Mouse (Mus musculus): ENCODE results near the gene Pum1. TPM values are rescaled to one million over a fixed set of nuclear protein-coding genes. Genes with fewer than 3 reads are reported as not detected.
"Not testable (repeated sequence)": the region's sequence is repeated elsewhere in the genome, so short reads cannot be mapped to it uniquely, and the experiment has no call there.

Pum1 gene
- polyA plus RNA-seq, 1 experiment from 2014 or later, result 31.7 TPM

DNA sequence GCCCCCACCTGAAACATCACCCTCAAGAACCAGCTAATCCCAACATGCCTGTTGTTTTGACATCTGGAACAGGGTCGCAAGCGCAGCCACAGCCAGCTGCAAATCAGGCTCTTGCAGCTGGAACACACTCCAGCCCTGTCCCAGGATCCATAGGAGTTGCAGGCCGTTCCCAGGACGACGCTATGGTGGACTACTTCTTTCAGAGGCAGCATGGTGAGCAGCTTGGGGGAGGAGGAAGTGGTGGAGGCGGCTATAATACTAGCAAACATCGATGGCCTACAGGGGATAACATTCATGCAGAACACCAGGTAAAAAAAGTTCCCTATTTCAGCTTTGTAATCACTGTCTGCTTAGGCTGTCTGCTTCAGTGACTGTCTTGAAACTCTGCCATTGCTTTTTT, 5.9 kb downstream of the Pum1 start:
- Histone ChIP-seq H3K9ac (peak overlapping the region; percentile 17; the same call in 1 of the 2 replicates), H3K27me3 (no peaks in the 10 kb centered on the region), H3K4me1 (replicated peaks) (peaks cover 62% of the 10 kb centered on the region), H3K9me3 (replicated peaks) (no peaks in the 10 kb centered on the region), H3K4me2 (peak overlapping the region; percentile 36), H3K27ac (replicated peaks) (peak overlapping the region; percentile 54; the same call in 1 of the 2 replicates), H3K36me3 (replicated peaks) (peaks cover 56% of the 10 kb centered on the region), H3K4me3 (replicated peaks) (no peak overlapping the region)
- no peak for ATAC-seq (ENCODE audit: insufficient read depth)
- WGBS (ENCODE audit: insufficient replicate concordance), result 67% methylated on average over 7 of the region's 7 CpGs

DNA sequence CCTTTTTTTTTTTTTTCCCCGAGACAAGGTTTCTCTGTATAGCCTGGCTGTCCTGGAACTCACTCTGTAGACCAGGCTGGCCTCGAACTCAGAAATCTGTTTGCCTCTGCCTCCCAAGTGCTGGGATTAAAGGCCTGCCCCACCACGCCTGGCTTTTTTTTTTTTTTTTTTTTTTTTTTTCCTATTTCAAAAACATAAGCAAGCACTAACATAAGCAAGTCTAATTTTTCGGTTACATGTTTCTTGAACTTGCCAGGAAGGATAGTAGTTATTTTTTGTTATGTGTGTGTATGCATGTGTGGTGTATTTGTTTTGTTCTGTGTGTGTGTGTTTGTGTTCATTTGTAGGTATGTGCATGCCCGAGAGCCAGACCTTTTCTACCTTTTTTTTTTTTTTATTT, 6.9 kb downstream of the Pum1 start:
- Histone ChIP-seq H3K4me1 (replicated peaks) (peaks cover 58% of the 10 kb centered on the region), H3K36me3 (replicated peaks) (peaks cover 66% of the 10 kb centered on the region)
- ATAC-seq (ENCODE audit: insufficient read depth); H3K27me3 ChIP-seq; H3K4me3 ChIP-seq (replicated peaks); H3K9ac ChIP-seq; H3K27ac ChIP-seq (replicated peaks); H3K9me3 ChIP-seq (replicated peaks); H3K4me2 ChIP-seq: not testable (repeated sequence)
- WGBS (ENCODE audit: insufficient replicate concordance), result 70% methylated on average over 5 of the region's 5 CpGs

DNA sequence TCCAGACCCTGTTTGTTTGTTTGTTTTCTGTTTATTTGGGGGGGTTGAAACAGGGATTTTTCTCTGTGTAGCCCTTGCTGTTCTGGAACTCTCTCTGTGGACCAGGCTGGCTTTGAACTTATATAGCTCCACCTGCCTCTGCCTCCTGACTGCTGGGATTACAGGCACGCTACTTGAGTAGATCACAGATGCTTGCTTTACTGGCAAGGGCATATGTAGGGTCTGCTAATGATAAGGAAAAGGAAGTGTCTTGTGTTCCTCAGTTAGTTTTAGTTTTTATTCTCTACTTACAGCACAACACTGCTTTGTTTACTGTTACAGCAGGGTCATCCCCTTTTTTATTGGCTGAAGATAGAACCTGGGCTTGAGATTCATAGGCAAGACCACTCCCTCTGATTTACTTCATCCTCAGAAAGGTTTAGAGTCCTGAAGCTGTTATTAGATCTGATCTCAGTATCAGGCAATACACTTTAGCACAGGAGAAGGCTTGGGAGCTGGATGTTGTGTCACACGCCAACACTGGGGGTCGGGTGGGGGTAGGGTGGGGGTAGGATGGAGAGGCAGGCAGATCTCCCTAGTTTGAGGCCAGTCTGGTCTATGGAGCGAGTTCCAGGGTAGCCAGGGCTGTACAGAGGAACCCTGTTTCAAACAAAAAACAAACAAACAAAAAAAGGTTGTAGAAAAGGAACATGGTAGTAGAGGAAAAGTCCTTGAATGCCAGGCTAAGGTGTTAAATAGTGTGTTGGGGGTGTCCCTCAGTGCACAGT, 8.1 kb downstream of the Pum1 start:
- 82% methylated on average over 4 of the region's 4 CpGs for WGBS (ENCODE audit: insufficient replicate concordance)
- Histone ChIP-seq H3K4me2 (no peak overlapping the region), H3K9me3 (replicated peaks) (no peaks in the 10 kb centered on the region), H3K36me3 (replicated peaks) (peaks cover 78% of the 10 kb centered on the region), H3K4me3 (replicated peaks) (no peak overlapping the region), H3K27ac (replicated peaks) (no peak overlapping the region), H3K4me1 (replicated peaks) (peaks cover 55% of the 10 kb centered on the region), H3K27me3 (no peaks in the 10 kb centered on the region), H3K9ac (no peak overlapping the region)
- ATAC-seq (ENCODE audit: insufficient read depth), result no peak

DNA sequence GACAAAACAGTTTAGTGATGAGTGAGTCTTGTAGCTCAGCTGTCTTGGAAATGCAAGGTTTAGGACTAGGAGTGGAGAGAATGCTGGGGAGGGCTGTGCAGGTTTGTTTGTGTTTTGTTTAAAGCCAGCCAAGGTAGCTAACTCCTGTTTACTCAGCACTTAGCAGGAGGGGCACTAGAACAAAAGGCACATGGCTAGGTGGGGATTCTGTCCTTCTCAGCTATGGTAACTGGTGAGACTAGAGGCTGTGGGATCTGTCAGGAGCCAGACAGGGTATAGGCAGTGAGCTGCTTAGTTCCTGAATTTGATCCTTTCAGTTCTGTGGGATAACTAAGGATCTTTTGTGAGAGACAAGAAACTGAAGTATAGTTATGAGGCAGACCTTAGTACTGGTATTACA, 9.0 kb downstream of the Pum1 start:
- no peak overlapping the region for H3K4me2 ChIP-seq
- H3K4me1 ChIP-seq (replicated peaks), result peaks cover 56% of the 10 kb centered on the region
- no peaks in the 10 kb centered on the region for H3K27me3 ChIP-seq
- H3K9me3 ChIP-seq (replicated peaks), result no peaks in the 10 kb centered on the region
- 0 out of 2 replicates have a peak overlapping the region, but pooled peaks have one; percentile 16 for H3K27ac ChIP-seq (replicated peaks)
- no peak for ATAC-seq (ENCODE audit: insufficient read depth)
- no peak overlapping the region for H3K9ac ChIP-seq
- no peak overlapping the region for H3K4me3 ChIP-seq (replicated peaks)
- H3K36me3 ChIP-seq (replicated peaks), result peaks cover 77% of the 10 kb centered on the region

DNA sequence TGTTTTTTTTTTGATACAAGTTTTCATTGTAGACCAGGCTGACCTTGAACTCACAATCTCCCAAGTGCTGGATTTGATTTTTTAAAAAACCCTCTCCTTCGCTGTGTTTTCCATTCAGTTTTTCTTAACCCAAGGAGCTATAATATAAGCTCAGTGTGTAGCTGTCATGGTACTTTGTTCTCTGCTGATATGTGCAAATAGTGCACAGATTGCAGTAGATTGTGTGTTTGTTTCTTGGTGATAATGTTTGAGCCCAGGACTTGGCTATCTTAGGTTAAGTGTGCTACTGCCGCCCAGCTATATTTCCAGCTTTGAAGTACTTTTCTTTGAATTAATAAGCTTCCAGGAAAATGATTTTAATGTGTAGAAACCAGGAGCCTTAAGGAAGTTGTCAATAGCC, 13.6 kb downstream of the Pum1 start:
- H3K36me3 ChIP-seq (replicated peaks), result peaks cover 87% of the 10 kb centered on the region

DNA sequence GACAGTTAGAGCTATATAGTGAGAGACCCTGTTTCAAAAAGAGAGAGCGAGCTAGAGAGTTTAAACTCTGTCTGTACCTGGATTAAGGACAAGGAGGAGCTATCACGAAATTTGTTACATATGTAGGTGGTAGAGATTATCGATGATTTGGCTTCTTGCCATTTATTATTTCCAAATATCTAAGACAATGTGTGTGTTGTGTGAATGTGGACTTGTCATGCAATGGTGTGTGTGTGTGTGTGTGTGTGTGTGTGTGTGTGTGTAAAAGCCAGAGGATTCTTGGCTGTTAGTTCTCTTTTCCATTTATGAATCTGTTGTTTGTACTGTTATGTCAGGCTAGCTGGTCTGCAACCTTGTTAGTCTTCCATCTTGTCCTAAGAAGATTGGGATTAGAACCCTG, 15.0 kb downstream of the Pum1 start:
- Histone ChIP-seq H3K9ac (no peak overlapping the region), H3K36me3 (replicated peaks) (peaks cover 86% of the 10 kb centered on the region), H3K27ac (replicated peaks) (no peak overlapping the region), H3K4me3 (replicated peaks) (no peak overlapping the region), H3K9me3 (replicated peaks) (no peaks in the 10 kb centered on the region), H3K27me3 (no peaks in the 10 kb centered on the region), H3K4me2 (no peak overlapping the region), H3K4me1 (replicated peaks) (peaks cover 25% of the 10 kb centered on the region)
- WGBS (ENCODE audit: insufficient replicate concordance), result 94% methylated on average over 3 of the region's 3 CpGs
- ATAC-seq (ENCODE audit: insufficient read depth), result no peak

More for the DNA sequence above, 13.6 kb downstream of the Pum1 start:
- H3K4me3 ChIP-seq (replicated peaks), result no peak overlapping the region
- no peaks in the 10 kb centered on the region for H3K9me3 ChIP-seq (replicated peaks)
- ATAC-seq (ENCODE audit: insufficient read depth), result 0 out of 2 replicates have a peak, but pooled peaks have one; percentile 41
- no peaks in the 10 kb centered on the region for H3K27me3 ChIP-seq
- no peak overlapping the region for H3K9ac ChIP-seq
- WGBS (ENCODE audit: insufficient replicate concordance), result 34% methylated on average over 2 of the region's 2 CpGs
- H3K27ac ChIP-seq (replicated peaks), result no peak overlapping the region
- peaks cover 31% of the 10 kb centered on the region for H3K4me1 ChIP-seq (replicated peaks)
- H3K4me2 ChIP-seq, result no peak overlapping the region

DNA sequence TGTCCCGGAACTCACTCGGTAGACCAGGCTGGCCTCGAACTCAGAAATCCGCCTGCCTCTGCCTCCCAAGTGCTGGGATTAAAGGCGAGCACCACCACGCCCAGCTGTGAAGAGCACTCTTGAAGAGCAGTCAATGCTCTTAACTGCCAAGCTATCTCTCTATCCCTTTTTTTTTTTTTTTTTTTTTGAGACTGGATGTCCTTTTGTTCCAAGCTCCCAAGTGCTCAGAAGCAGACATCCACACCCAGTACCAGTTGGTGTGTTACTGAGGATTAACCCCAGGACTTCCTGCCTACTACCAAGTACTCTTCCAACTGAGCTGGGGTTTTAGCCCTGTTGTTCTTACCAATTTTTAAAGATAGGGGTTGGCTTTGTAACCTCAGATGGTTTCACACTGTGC, 17.6 kb downstream of the Pum1 start:
- Histone ChIP-seq H3K27ac (replicated peaks) (no peak overlapping the region), H3K36me3 (replicated peaks) (peaks cover 83% of the 10 kb centered on the region), H3K4me3 (replicated peaks) (no peak overlapping the region), H3K9ac (no peak overlapping the region), H3K27me3 (no peaks in the 10 kb centered on the region), H3K9me3 (replicated peaks) (no peaks in the 10 kb centered on the region), H3K4me1 (replicated peaks) (peaks cover 35% of the 10 kb centered on the region), H3K4me2 (no peak overlapping the region)
- no peak for ATAC-seq (ENCODE audit: insufficient read depth)
- WGBS (ENCODE audit: insufficient replicate concordance), result 87% methylated on average over 6 of the region's 6 CpGs

DNA sequence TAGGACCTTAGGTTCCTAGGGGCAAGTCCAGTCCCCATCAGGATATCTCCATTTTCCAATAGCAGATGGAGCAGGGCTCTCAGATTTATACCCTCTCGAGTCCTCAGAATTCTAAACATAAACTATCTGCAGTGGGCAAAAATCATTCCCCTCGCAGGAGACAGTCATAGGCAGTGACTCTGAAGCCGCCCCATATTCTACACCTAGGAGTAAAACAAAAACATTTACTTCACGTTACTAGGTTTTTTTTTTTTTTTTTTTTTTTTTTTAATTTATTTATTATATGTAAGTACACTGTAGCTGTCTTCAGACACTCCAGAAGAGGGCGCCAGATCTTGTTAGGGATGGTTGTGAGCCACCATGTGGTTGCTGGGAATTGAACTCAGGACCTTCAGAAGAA, 19.9 kb downstream of the Pum1 start:
- not testable (repeated sequence) for H3K4me3 ChIP-seq (replicated peaks); H3K9me3 ChIP-seq (replicated peaks); H3K9ac ChIP-seq; H3K27ac ChIP-seq (replicated peaks); ATAC-seq (ENCODE audit: insufficient read depth); H3K4me2 ChIP-seq; H3K27me3 ChIP-seq
- WGBS (ENCODE audit: insufficient replicate concordance), result 83% methylated on average over 5 of the region's 5 CpGs
- peaks cover 14% of the 10 kb centered on the region for H3K4me1 ChIP-seq (replicated peaks)
- peaks cover 81% of the 10 kb centered on the region for H3K36me3 ChIP-seq (replicated peaks)

DNA sequence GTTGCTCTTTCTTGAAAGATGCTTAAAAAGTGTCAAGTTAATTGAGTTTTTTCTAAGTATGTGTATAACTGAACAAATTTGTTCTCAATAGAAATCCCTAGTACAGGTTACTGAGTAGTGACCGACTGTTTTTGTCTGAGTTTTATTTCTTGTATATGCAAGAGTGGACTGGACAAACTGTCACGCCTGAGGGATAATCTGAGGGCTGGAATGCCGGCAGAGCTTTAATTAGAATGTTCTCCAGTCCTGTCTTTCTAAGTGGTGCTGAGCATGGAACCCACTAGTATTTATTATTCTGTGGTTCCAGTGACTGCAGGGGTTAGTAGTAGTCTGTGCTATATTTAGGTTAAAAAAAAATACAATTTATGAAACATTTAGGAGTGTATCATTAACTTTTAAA, 30.8 kb downstream of the Pum1 start:
- 90% methylated on average over 3 of the region's 3 CpGs for WGBS (ENCODE audit: insufficient replicate concordance)
- no peak for ATAC-seq (ENCODE audit: insufficient read depth)
- Histone ChIP-seq H3K4me3 (replicated peaks) (no peak overlapping the region), H3K9ac (no peak overlapping the region), H3K36me3 (replicated peaks) (peaks cover 65% of the 10 kb centered on the region), H3K9me3 (replicated peaks) (no peaks in the 10 kb centered on the region), H3K4me2 (no peak overlapping the region), H3K27ac (replicated peaks) (0 out of 2 replicates have a peak overlapping the region, but pooled peaks have one; percentile 39), H3K27me3 (no peaks in the 10 kb centered on the region), H3K4me1 (replicated peaks) (peaks cover 55% of the 10 kb centered on the region)

DNA sequence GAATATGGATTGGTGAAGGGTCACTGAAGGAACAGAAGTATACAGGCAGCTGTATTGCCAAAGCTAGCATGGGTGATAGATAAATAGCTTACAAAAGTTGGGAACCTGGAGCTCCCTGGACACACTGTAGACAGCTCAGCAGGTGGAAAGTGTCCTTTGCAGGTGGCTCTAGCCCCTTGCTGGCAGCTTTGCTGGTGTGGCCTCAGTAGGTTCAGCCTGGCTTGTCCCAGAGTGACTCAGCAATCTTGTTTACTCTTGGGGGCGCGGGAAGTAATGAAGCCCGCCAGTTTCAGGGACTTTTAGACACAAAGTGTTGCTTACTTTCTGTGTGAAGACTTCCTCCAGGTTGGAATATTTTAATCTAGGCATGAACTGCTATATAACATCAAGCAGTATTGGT, 31.9 kb downstream of the Pum1 start:
- 82% methylated on average over 3 of the region's 3 CpGs for WGBS (ENCODE audit: insufficient replicate concordance)
- ATAC-seq (ENCODE audit: insufficient read depth), result peak; percentile 70

DNA sequence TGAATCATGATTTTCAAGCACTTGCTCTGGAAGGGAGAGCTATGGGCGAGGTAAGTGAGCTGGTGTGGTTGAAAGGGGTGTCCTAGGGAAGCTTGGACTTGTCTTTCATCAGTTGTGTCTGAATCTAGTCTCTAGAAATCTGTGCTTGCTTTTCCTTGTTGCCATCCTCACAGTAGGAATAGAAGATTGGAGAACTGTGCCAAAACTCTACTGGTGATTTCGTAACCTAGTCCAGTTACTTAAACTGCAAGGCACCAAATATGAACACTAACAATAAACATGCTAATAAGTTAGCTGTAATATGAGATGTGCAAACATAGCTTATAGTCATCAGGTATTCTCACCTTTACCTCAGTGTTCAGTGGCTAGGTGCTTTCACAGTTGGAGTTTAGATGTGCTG, 37.9 kb downstream of the Pum1 start:
- WGBS (ENCODE audit: insufficient replicate concordance), result 77% methylated on average over 2 of the region's 2 CpGs
- H3K27ac ChIP-seq (replicated peaks), result no peak overlapping the region
- no peak for ATAC-seq (ENCODE audit: insufficient read depth)
- H3K36me3 ChIP-seq (replicated peaks), result peaks cover 70% of the 10 kb centered on the region
- no peaks in the 10 kb centered on the region for H3K27me3 ChIP-seq
- H3K9me3 ChIP-seq (replicated peaks), result no peaks in the 10 kb centered on the region
- H3K4me2 ChIP-seq, result no peak overlapping the region
- H3K4me3 ChIP-seq (replicated peaks), result no peak overlapping the region
- no peak overlapping the region for H3K9ac ChIP-seq
- peaks cover 66% of the 10 kb centered on the region for H3K4me1 ChIP-seq (replicated peaks)

More for the DNA sequence above, 31.9 kb downstream of the Pum1 start:
- Histone ChIP-seq H3K36me3 (replicated peaks) (peaks cover 60% of the 10 kb centered on the region), H3K9ac (no peak overlapping the region), H3K4me2 (no peak overlapping the region), H3K9me3 (replicated peaks) (no peaks in the 10 kb centered on the region), H3K4me3 (replicated peaks) (no peak overlapping the region), H3K4me1 (replicated peaks) (peaks cover 59% of the 10 kb centered on the region), H3K27ac (replicated peaks) (peak overlapping the region; percentile 58), H3K27me3 (no peaks in the 10 kb centered on the region)
